Mouse (Mus musculus) stomach, adult 2 months (tissue): ENCODE data around the gene Klhdc7a. TPM values are rescaled to one million over a fixed set of nuclear protein-coding genes. Genes with fewer than 3 reads are reported as not detected.

Experiments used
- polyA plus RNA-seq: library from polyadenylated mRNA; depleted of rRNA; stranded (reverse); fragments of >200 nt; gene quantifications from 2 replicates; pipeline ENCODE4 v1.2.3, GENCODE M21; 2012; rRNA removed

The Klhdc7a gene
- 2.4 and 3.5 TPM in 2 replicates for polyA plus RNA-seq

GRCm38 (mm10) chr4:139967922-139968321 is at the start of gene Klhdc7a:
Klhdc7a (minus strand) TSS chr4:139968026.

Other genes starting within 250 kb of the Klhdc7a start
- 0.06 and 0.39 TPM in 2 replicates for gene Pax7, start 134.5 kb downstream of the Klhdc7a start, polyA plus RNA-seq